Mouse (Mus musculus) spleen, postnatal 14 days (tissue): ENCODE measurements around the gene Acss1.

Experiments
- DNase-seq, 2 experiments: peaks; one replicate each; pipeline ENCODE4 v3.0.0; 2021 to 2022; ENCODE audit warnings: low spot score in 2 of 2

Acss1 gene

GRCm38 (mm10) chr2:150666723-150667064, 1.6 kb downstream of the Acss1 start:
- DNase-seq, result no peak

- peak in 1 of 2 experiments; percentile 25 for DNase-seq
These were observed 2.5 kb downstream of the Acss1 start for GRCm38 (mm10) chr2:150665534-150666451.

GRCm38 (mm10) chr2:150665006-150665405, 3.3 kb downstream of the Acss1 start:
- no peak for DNase-seq

DNA sequence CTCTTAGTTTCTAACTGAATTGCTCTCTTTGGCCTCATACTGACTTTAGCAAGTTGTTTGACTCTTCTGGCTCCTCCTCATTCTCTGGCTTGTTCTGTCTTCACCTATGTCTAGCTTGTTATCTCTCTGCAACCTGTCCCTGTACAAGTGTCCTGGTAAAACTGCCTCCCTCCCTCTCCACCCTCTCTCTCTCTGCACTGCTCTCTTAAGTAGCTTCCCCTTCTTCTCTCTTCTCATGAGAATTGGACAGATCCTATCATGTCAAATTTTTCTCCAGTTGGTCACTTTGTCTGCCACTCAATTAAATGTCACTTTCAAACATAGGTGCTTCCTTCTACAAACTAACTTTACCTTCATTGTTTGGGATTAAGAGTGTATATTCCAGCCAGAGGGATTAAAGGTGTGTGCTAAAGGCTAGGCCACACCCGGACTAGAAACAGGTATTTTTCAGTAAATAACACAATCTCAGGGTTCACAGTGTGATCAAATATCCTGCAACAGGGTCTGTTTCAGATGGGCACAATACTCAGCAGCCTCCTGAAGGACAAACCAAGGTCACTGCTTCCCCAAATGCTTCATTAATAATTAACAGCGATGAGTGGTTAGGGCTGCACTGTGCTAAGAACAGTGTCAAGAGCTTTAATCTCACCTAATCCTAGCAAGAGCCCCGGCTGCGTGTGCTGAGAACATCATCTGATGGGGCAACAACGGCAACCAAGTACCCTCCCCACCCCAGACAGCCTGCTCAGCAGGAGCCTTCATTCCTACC, 4.0 kb downstream of the Acss1 start:
- no peak for DNase-seq

- no peak for DNase-seq
These were observed 5.0 kb downstream of the Acss1 start for GRCm38 (mm10) chr2:150663255-150663654.

GRCm38 (mm10) chr2:150662007-150662406, 6.3 kb downstream of the Acss1 start:
- no peak for DNase-seq

- DNase-seq, result no peak
These were observed 7.4 kb downstream of the Acss1 start for GRCm38 (mm10) chr2:150660668-150661451.

DNA sequence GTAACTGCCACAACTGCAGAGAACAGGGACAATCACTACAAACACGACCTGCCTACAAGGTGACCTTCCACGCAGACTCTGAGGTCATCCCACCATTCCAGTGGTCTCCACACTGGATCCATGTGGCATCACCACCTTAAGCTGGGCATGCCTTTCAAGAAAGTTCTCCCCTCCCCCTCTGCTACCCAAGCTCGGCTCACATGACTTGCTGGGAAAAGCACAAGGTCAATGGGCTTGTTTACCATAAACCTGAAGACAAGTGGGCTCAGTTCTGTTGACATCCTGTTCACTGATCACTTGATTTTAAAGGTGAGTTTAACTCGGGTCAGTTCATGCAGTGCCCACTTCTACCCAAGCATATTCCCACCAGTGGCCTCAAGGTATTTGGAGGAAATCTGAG, 8.3 kb downstream of the Acss1 start:
- DNase-seq, result no peak

DNA sequence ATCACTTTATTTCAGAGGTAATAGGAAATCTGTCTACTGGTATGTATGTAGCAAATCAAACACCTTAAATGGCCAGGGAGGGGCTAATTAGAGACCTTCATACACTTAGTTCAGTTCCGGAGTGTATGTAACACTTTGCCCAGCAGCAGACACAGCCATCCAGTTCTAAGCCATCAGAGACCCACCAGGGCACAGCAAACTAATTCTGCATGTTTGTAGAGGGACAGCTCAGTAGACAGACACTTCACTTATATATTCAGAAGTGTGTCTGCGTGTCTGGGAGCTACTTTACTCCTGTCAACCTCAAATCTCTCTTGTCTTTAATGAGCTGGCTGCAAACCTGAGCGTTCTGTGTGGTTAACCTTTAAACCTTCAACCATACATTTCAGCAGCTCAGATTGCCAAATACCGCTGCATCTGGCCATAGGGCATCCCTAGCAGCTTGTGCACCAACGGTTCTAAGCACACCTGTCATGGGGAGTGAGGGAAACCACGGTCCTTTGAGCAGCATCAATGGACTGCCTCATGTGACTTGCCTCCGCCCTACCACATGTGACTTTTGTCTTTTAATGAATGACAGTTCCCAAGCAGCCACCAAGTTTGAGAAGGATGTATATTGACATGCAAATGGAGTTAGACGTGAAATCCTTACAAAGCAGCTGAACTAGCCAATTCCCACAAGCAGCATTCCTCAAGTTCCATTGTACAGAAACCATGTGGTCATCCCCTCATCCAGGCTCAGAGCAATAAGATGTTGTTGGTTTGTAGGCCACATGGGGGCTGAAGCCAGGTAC, 11.1 kb downstream of the Acss1 start:
- DNase-seq, result no peak

DNA sequence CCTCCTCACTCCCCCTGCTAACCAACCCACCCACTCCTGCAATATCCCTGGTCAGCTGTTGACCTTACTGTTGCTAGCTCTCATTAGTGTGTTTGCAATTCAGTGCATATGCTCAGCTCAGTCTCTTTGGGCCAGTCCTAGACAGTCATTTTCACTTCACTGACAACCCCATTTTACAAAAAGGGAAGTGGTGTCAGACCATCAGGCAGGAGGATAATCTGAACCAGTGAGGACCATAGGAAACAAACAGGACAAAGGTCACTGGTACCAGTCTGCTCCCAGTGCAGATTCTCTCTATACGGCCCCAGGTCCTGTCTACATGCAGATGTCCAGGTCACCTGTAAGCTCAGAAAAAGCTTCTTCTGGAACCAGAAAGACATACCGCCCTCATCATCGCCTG, 12.2 kb downstream of the Acss1 start:
- no peak for DNase-seq

DNA sequence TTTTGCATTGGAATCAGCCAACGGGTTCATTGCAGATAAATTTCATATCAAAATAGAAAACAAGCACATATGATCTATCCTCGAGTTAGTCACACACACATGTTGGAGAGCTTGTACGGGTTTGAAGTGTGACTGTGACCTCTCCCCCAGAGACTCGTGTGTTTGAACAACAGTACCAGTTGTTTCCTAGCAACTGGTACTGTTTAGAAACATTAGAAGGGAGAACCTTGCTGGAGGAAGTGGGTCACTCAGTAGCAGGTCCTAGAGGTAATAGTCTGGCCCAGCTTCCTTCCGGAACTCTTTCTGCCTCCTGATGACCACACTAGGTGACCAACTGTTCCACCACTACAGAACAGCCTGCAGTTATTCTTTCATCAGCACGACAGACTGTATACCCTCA, 13.0 kb downstream of the Acss1 start:
- DNase-seq, result no peak

DNA sequence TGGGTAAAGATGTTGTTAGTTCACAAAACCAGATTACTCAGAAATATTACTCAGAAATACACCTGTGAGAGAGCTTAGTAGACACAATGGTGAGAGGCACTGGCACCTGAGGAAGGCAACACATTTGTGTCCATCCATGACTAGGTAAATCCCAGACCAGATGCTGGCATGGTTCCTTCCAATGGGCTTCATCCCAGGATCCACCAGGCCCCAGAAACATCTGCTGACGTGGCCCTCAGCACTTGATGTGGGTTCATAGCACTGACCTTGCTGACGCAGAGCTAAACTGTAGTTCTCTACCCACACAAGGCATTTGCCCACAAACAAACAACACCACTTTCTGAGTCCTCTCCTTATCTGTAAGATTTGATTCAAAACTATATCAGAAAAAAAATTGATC, 13.5 kb downstream of the Acss1 start:
- no peak for DNase-seq

DNA sequence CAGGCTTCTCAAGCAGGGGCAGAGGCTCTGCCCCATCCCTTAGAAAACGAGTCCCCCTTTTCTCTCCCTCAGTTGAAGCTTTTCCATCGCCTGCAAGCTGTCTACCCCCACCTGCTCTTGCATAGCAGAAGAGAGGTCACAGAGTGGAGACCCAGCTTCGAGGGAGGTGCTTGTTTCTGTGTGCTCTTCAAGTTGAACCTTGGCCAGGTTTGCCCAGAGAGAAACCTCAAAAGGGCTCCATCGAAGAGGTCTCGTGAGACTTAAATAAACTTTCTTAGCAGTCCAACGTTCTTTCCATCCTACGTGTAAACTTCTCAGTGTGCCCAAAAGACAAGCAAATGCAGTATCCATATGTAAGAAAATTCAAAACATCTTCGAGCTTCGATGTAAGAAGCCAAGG, 16.9 kb downstream of the Acss1 start:
- no peak for DNase-seq

GRCm38 (mm10) chr2:150650511-150651074, 17.7 kb downstream of the Acss1 start:
- no peak for DNase-seq

- no peak for DNase-seq
These were observed 19.9 kb downstream of the Acss1 start for GRCm38 (mm10) chr2:150648300-150648895.

- DNase-seq, result no peak
These were observed 20.5 kb downstream of the Acss1 start for GRCm38 (mm10) chr2:150647681-150648299.

GRCm38 (mm10) chr2:150646411-150647121, 21.7 kb downstream of the Acss1 start:
- DNase-seq, result no peak

- no peak for DNase-seq
These were observed 23.1 kb downstream of the Acss1 start for GRCm38 (mm10) chr2:150645225-150645624.

DNA sequence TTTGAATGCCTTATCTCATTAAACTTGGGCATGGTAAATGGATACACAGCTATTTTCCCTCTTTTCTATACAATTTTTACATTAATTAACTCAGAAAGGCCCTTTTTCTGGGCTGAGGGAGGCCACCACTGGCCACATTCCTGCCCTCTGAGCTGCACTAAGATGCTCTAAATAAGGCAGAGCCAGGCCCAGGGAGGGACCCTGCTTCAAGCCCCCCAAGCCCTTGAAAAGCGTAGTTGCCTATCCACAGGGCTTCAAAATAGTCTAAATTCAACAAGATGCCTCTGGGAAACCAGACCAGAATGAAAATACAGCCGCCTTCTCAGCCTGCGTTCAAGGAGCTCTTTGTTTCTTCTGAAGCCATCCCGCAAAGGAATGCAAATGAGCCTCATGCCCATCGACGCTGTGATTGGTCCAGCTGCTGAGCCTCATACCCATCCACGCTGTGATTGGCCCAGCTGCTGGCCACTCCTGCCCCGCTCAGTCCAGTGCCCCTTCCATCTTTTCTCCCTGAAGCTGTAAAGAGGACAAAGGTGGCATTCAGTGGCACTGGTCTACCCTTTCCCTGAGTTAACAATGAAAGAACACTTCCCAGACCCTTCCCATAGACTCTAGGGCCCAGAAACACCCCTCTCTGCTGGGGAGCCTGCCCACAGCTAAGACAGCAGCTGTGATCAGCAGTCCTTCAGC, 24.4 kb downstream of the Acss1 start:
- DNase-seq, result no peak
